Mouse (Mus musculus): ENCODE results near the gene Thsd7b.
"Not testable (repeated sequence)": the region's sequence is repeated elsewhere in the genome, so short reads cannot be mapped to it uniquely, and the experiment has no call there.

Gene Thsd7b

GRCm38 (mm10) chr1:129874355-129874754, 601.3 kb downstream of the Thsd7b start:
- no peak for DNase-seq

- no peak for DNase-seq
These were observed 614.8 kb downstream of the Thsd7b start for GRCm38 (mm10) chr1:129887861-129888260.

- DNase-seq = no peak
These were observed 625.0 kb downstream of the Thsd7b start for GRCm38 (mm10) chr1:129898121-129898520.

- no peak for DNase-seq
These were observed 642.4 kb downstream of the Thsd7b start for GRCm38 (mm10) chr1:129915484-129915883.

- DNase-seq = no peak
These were observed 644.5 kb downstream of the Thsd7b start for GRCm38 (mm10) chr1:129917568-129917967.

- DNase-seq = peak; percentile 42
These were observed 646.3 kb downstream of the Thsd7b start for GRCm38 (mm10) chr1:129919385-129919784.

GRCm38 (mm10) chr1:129931003-129931402, 657.9 kb downstream of the Thsd7b start:
- no peak for DNase-seq

- DNase-seq = no peak
These were observed 670.0 kb downstream of the Thsd7b start for GRCm38 (mm10) chr1:129943116-129943515.

GRCm38 (mm10) chr1:129947026-129947425, 673.9 kb downstream of the Thsd7b start:
- no peak for DNase-seq

- no peak for DNase-seq
These were observed 682.4 kb downstream of the Thsd7b start for GRCm38 (mm10) chr1:129955478-129955877.

GRCm38 (mm10) chr1:129956625-129957024, 683.5 kb downstream of the Thsd7b start:
- no peak for DNase-seq

GRCm38 (mm10) chr1:129959352-129959751, 686.2 kb downstream of the Thsd7b start:
- not testable (repeated sequence) for DNase-seq

GRCm38 (mm10) chr1:129963166-129963565, 690.1 kb downstream of the Thsd7b start:
- DNase-seq = no peak

- not testable (repeated sequence) for DNase-seq
These were observed 716.1 kb downstream of the Thsd7b start for GRCm38 (mm10) chr1:129989247-129989646.

GRCm38 (mm10) chr1:129990821-129991220, 717.7 kb downstream of the Thsd7b start:
- no peak for DNase-seq

GRCm38 (mm10) chr1:130055012-130055411, 781.9 kb downstream of the Thsd7b start:
- DNase-seq = no peak

GRCm38 (mm10) chr1:130062105-130062504, 789.0 kb downstream of the Thsd7b start:
- no peak for DNase-seq

GRCm38 (mm10) chr1:130066193-130066959, 793.3 kb downstream of the Thsd7b start:
- DNase-seq = no peak

- no peak for DNase-seq
These were observed 810.7 kb downstream of the Thsd7b start for GRCm38 (mm10) chr1:130083788-130084187.

- DNase-seq = no peak
These were observed 812.1 kb downstream of the Thsd7b start for GRCm38 (mm10) chr1:130085207-130085606.

- no peak for DNase-seq
These were observed 812.8 kb downstream of the Thsd7b start for GRCm38 (mm10) chr1:130085910-130086309.

- DNase-seq = no peak
These were observed 826.1 kb downstream of the Thsd7b start for GRCm38 (mm10) chr1:130099227-130099626.

- no peak for DNase-seq
These were observed 839.6 kb downstream of the Thsd7b start for GRCm38 (mm10) chr1:130112580-130113314.

GRCm38 (mm10) chr1:130113549-130113948, 840.4 kb downstream of the Thsd7b start:
- DNase-seq = no peak
